Mouse (Mus musculus): ENCODE data around the gene Hspe1. TPM values are rescaled to one million over a fixed set of nuclear protein-coding genes. Genes with fewer than 3 reads are reported as not detected.

Gene Hspe1
- total RNA-seq, 2 experiments from 2014 or later = 83.8 to 91.0 TPM

DNA sequence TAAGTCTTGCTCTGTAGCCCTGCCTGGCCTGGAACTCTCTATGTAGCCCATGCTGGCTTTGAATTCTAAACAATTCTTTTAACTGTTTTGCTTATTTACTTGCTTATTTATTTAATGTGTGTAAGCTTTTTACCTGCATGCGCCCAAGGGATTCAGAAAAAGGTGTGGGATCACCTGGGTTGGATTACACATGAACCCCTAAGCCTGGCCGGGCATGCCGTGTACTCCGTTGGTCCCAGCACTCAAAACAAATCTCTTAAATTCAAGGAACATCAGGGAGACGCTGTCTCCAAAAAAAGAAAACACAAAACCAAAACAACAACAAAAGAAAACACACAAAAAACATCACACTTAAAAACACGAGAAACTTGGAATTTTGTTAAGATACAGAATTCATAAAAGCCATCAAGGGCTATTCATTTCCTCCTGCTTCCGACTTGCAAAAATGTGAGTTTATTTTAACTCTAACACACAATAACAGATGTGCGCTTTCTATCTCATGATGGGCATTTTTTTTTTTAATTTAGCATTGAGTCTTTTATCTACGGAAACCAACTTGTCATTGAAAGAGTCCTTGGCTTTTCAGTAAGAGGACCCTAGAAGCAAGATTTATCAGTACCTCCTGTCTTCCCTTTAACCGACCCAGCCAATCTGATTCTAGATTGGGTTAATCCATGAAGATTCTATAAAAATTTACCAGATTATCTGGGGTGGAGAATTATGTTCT, 42.4 kb downstream of the Hspe1 start:
- intact Hi-C loops (cut with DNase I) = loop anchor here (2.0 kb wide), 2 partner anchors 42 to 78 kb away; partner anchors contain the start of genes Coq10b, Hspd1 and Hspe1
- no peak for DNase-seq (ENCODE audit: low spot score in 2 of 2)

DNA sequence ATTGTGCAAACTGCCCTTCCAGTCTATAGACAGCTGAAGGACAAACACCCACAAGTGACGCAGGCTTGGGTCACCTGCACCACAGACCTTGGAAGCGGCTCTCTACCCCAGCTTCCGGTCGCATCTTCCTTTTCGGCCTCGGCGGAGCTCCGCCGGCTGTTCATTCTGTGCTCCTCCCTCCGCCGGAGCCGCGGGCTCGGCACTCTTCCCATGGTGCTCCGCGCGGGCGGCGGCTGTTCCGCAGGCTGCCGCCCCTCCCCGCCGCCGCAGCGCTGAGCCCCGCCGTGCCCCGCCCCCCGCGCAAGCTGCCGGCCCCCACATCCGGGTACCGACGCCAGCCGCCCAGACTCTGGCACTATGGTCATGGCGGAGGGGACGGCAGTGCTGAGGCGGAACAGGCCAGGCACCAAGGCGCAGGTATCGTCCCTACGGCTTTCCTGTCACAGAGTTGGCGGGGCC, 43.0 kb downstream of the Hspe1 start, which contains the start of gene Mob4:
Mob4 (plus strand) TSS at position 289 of the 459 bp plus-strand sequence.
- intact Hi-C loops (cut with DNase I) = loop anchor here (2.0 kb wide), 2 partner anchors 42 to 78 kb away; partner anchors contain the start of genes Coq10b, Hspd1 and Hspe1
- DNase-seq (ENCODE audit: low spot score in 2 of 2) = peak; percentile 91 to 93

DNA sequence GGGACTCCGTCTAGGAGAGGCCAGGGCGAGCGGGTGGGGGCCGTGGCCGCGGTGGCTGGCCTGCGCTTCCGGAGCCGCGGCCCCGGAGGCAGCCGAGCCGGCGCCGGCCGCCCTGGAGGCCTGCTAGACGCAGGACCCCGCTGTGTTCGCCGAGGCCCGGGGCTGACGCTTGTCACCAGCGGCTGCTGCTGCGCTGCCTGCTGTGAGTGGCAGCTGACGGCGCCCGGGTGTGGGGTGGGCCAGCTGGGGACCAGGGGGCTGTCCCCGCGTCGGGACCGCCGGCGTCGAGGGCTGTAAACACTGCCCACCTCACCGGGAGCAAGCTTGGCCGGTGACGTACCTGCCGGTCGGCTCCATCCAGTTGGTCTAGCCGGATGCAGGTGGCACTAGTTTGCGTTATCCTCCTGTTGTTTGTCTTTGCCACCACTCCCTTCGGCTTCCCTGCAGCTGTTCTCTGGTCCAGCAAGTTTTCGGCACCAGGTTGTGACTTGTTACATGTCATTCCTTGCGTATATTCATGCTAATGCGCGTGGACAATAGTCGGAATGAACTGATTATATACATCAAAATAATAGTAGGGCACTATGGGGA, 43.6 kb downstream of the Hspe1 start:
- intact Hi-C loops (cut with DNase I) = loop anchor here (2.0 kb wide), 2 partner anchors 43 to 79 kb away; partner anchors contain the start of genes Coq10b, Hspd1 and Hspe1
- DNase-seq (ENCODE audit: low spot score in 2 of 2) = peak in 1 of 2 experiments; percentile 33

DNA sequence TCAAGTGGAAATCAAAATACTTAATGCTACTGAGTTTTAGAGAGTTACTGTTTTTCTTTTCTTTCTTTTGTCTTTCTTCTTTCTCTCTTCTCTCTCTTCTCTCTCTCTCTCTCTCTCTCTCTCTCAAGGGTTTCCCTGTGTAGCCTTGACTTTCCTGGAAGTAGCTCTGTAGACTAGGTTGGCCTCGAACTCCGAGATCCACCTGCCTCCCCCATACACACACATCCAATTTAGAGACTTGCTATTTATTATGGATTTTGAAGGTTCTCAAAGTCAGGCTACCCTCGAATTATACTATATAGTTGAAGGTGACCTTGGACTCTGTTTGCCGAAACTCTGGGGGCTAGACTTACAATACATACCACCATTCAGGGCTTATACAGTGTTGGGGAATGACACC, 44.4 kb downstream of the Hspe1 start:
- intact Hi-C loops (cut with DNase I) = no loop called here
- no peak for DNase-seq (ENCODE audit: low spot score in 2 of 2)

DNA sequence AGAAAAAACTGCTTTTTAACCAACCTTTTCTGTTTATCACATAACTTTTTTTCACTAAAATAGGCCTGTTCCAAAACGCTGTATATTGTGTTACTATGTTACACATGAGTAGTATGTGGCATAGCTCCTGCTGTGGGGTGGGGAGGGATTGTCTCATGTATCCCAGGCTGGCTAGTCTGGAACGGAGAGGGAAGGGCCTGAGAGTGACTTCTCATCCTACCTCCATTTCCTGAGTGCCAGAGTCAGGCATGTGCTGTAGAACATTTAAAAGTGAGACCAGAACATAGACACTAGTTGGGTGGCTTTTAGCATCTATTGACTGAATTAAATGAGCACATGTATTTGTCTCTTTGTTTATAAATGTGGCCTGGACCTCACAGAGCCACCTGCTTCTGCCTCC, 45.2 kb downstream of the Hspe1 start:
- intact Hi-C loops (cut with DNase I) = no loop called here
- DNase-seq (ENCODE audit: low spot score in 2 of 2) = no peak

DNA sequence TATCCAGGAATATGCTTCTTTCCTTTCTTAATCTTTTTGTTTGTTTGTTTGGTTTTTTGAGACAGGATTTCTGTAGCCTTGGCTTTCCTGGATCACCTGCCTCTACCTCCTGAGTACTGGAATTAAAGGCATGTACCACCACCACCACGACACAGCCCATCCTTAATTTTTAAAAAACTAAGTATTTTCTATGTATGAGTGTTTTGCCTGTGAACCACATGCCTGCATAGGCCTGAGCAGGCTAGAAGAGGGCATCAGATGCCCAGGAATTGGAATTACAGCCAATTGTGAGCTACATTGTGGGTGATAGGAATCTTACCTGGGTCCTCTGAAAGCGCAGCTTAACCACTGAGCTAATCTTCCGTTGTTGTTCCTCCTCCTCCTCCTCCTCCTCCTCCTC, 46.4 kb downstream of the Hspe1 start:
- intact Hi-C loops (cut with DNase I) = no loop called here
- DNase-seq (ENCODE audit: low spot score in 2 of 2) = no peak

DNA sequence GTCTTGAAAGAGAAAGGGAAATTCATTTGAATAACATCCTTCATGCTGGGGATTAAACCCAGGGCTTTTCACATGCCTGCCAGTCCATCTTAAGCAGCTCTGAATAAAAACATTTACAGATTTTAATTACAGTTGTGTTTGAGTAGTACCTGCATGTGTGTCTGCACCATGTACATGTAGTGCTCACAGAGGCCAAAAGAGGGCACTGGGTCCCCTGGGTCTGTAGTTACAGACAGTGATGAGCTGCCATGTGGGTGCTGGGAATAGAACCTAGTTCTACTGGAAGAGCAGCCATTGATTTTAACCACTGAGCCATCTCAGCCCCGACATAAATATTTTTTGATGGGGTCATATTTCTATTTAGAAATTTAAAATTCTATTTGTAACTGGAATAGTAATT, 47.9 kb downstream of the Hspe1 start:
- intact Hi-C loops (cut with DNase I) = no loop called here
- no peak for DNase-seq (ENCODE audit: low spot score in 2 of 2)

Other genes with a start within 250 kb of the Hspe1 start
- gene Ankrd44, start 161.7 kb upstream of the Hspe1 start, total RNA-seq (2021) = 10 to 100 TPM; 20.6 to 22.8 TPM
- gene Sf3b1, start 60.7 kb upstream of the Hspe1 start, total RNA-seq (2021) = 100 to 1,000 TPM; 144 to 154 TPM
- gene Coq10b, start 35.4 kb upstream of the Hspe1 start, total RNA-seq (2021) = 10 to 100 TPM; 31.2 to 32.3 TPM
- 100 to 1,000 TPM; 172 TPM for gene Hspd1, start 111 bp downstream of the Hspe1 start, total RNA-seq (2021)
- gene Mob4, start 43.1 kb downstream of the Hspe1 start, total RNA-seq (2021) = 10 to 100 TPM; 62.8 to 67.1 TPM
- gene Rftn2, start 138.7 kb downstream of the Hspe1 start, total RNA-seq (2021) = 10 to 100 TPM; 18.5 to 19.5 TPM
- gene Mars2, start 149.0 kb downstream of the Hspe1 start, total RNA-seq (2021) = 10 to 100 TPM; 10.6 to 11.5 TPM